Mouse (Mus musculus): Measurements from ENCODE around the gene Reep3.

Reep3 gene

DNA sequence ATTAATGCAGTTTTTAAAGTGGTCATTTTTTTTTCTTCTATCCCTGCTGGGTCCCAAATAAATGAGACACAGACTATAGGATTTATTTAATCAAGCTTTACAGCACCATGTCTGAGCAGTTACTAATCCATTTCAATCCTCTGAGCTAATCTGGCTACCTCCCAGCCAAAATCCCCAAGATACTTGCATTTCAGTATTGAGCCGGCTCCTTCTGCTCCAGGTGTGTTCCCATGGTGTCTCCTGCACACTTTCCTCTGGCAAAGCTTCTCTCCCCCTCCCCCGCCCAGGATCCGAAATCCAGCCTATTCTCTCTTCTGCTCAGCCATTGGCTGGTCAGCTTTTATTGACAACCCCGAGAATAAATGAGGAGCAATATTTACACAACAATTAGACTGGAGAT, 122.3 kb downstream of the Reep3 start:
- Histone ChIP-seq H3K4me3 (replicated peaks; ENCODE audit: low read length) (no peak overlapping the region), H3K9me3 (ENCODE audit: low read length) (no peaks in the 10 kb centered on the region), H3K36me3 (ENCODE audit: insufficient read depth, low read length) (no peaks in the 10 kb centered on the region), H3K27me3 (ENCODE audit: insufficient read depth, low read length) (no peaks in the 10 kb centered on the region), H3K4me1 (replicated peaks; ENCODE audit: low read depth, low read length) (peaks cover 34% of the 10 kb centered on the region)
- TF ChIP-seq CTCF (conservative IDR thresholded peaks at IDR 0.05; ENCODE audit: low read length) (no peak), POU5F1 (IDR thresholded peaks at IDR 0.05; ENCODE audit: borderline replicate concordance, low read length) (no peak), NANOG (IDR thresholded peaks at IDR 0.05; ENCODE audit: borderline replicate concordance, low read length) (no peak)

DNA sequence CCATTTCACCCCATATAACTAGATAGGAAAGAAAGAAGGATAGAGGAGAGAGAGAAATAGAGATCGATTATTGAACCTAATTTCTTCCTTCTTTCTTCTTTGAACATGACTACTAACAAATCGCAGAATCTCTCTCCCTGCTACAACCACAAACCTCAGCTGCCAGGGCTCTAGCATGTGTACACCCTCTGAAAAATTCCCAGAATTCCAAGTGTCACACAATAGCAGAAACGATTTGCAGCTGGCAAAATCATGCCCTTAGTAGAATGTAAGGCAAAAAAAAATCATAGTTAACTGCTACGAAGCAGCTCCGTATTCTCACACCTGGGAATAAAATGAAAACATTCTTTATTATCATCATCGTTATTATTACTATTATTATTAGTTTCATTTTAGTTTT, 122.9 kb downstream of the Reep3 start:
- Histone ChIP-seq H3K36me3 (ENCODE audit: insufficient read depth, low read length) (no peaks in the 10 kb centered on the region), H3K27me3 (ENCODE audit: insufficient read depth, low read length) (no peaks in the 10 kb centered on the region), H3K9me3 (ENCODE audit: low read length) (no peaks in the 10 kb centered on the region), H3K4me3 (replicated peaks; ENCODE audit: low read length) (no peak overlapping the region), H3K4me1 (replicated peaks; ENCODE audit: low read depth, low read length) (peaks cover 37% of the 10 kb centered on the region)
- TF ChIP-seq NANOG (IDR thresholded peaks at IDR 0.05; ENCODE audit: borderline replicate concordance, low read length) (no peak), POU5F1 (IDR thresholded peaks at IDR 0.05; ENCODE audit: borderline replicate concordance, low read length) (no peak), CTCF (conservative IDR thresholded peaks at IDR 0.05; ENCODE audit: low read length) (no peak)

DNA sequence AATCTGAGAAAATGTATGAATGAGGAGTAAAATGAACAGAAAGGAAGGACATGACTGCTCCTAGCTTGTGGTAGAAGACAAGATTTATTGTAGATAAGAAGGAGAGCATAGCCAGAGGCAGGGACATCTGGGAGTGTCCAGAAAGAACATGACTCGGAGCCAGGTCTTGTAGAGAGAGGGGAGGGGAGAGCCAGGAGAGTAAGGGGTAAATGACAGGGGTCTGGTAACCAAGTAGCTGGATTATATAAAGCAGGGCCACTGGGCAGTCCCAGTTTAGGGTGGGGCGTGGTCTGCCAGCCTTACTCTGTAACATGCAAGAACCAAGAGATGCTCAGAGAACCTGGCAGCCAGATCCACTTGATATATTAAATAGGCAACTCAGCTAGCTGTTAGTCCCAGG, 123.5 kb downstream of the Reep3 start:
- no peak for TF ChIP-seq CTCF (conservative IDR thresholded peaks at IDR 0.05; ENCODE audit: low read length)
- no peak for TF ChIP-seq NANOG (IDR thresholded peaks at IDR 0.05; ENCODE audit: borderline replicate concordance, low read length)
- TF ChIP-seq POU5F1 (IDR thresholded peaks at IDR 0.05; ENCODE audit: borderline replicate concordance, low read length), result no peak
- Histone ChIP-seq H3K4me3 (replicated peaks; ENCODE audit: low read length) (no peak overlapping the region), H3K4me1 (replicated peaks; ENCODE audit: low read depth, low read length) (peaks cover 41% of the 10 kb centered on the region), H3K36me3 (ENCODE audit: insufficient read depth, low read length) (no peaks in the 10 kb centered on the region), H3K27me3 (ENCODE audit: insufficient read depth, low read length) (no peaks in the 10 kb centered on the region), H3K9me3 (ENCODE audit: low read length) (no peaks in the 10 kb centered on the region)

DNA sequence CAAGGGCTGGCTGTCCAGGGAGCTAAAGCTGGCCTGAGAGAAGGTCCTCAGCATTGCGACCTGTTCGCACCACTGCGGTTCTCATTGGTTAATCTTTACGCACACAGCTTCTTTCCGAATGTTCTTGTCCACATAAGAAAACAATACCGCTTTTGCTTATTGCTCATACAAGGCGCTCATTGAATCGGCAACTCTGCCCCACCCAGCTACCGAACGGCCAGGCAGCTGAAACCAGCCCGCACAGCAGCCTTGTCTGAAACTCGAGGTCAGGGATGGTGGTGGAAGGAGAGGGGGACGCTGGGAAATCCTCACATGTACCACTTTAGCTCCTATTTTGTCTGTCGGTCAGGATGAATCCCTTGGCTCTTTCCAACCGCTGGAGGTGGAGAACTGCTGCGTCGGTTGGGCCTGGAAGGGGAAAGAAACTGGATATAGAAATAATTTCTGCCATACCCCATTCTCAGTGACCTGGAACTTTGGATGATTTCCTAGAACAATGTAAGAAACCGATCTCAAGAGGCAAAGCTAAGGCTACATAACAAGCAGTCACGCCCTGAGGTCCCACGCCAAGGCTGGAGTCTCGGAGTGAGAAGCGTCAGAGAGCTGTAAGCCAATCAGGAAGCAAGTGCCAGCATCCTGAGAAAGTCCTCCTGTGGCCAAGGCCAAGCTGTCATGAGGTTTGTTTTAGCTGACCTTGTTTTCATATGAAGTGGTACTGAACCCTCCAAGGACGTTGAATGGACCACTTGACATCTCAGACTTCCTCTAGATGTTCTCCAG, 126.2 kb downstream of the Reep3 start:
- Histone ChIP-seq H3K4me3 (replicated peaks; ENCODE audit: low read length) (peak overlapping the region; percentile 45), H3K36me3 (ENCODE audit: insufficient read depth, low read length) (no peaks in the 10 kb centered on the region), H3K9me3 (ENCODE audit: low read length) (peaks cover 4% of the 10 kb centered on the region; the same call in 1 of the 2 replicates), H3K27me3 (ENCODE audit: insufficient read depth, low read length) (no peaks in the 10 kb centered on the region), H3K4me1 (replicated peaks; ENCODE audit: low read depth, low read length) (peaks cover 58% of the 10 kb centered on the region)
- no peak for TF ChIP-seq CTCF (conservative IDR thresholded peaks at IDR 0.05; ENCODE audit: low read length)
- TF ChIP-seq NANOG (IDR thresholded peaks at IDR 0.05; ENCODE audit: borderline replicate concordance, low read length), result no peak
- TF ChIP-seq POU5F1 (IDR thresholded peaks at IDR 0.05; ENCODE audit: borderline replicate concordance, low read length), result no peak

DNA sequence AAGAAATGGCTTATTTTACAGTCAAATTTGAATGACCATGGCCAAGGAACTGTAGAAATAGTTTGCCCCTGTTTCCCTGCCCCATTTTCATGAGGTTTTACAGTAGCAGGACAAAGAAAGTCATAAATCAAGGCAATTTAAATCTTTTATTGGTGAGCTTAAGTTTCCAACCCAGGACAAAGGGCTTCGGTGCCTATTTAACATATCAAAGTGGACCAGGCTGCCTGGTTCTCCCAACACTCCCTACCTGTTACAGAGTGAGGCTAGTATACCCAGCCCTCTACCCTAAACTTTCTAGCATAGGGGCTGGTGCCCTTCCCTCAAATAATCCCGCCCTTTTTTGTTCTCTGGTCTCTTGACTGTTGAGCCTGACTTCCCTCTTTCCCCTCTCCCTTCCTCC, 127.2 kb downstream of the Reep3 start:
- no peaks in the 10 kb centered on the region for H3K36me3 ChIP-seq (ENCODE audit: insufficient read depth, low read length)
- no peaks in the 10 kb centered on the region for H3K27me3 ChIP-seq (ENCODE audit: insufficient read depth, low read length)
- H3K4me3 ChIP-seq (replicated peaks; ENCODE audit: low read length), result peak overlapping the region; percentile 45
- TF ChIP-seq NANOG (IDR thresholded peaks at IDR 0.05; ENCODE audit: borderline replicate concordance, low read length) (no peak; the same call in 1 of the 2 replicates), POU5F1 (IDR thresholded peaks at IDR 0.05; ENCODE audit: borderline replicate concordance, low read length) (no peak), CTCF (conservative IDR thresholded peaks at IDR 0.05; ENCODE audit: low read length) (no peak)
- H3K4me1 ChIP-seq (replicated peaks; ENCODE audit: low read depth, low read length), result peaks cover 54% of the 10 kb centered on the region
- peaks cover 4% of the 10 kb centered on the region; the same call in 1 of the 2 replicates for H3K9me3 ChIP-seq (ENCODE audit: low read length)

DNA sequence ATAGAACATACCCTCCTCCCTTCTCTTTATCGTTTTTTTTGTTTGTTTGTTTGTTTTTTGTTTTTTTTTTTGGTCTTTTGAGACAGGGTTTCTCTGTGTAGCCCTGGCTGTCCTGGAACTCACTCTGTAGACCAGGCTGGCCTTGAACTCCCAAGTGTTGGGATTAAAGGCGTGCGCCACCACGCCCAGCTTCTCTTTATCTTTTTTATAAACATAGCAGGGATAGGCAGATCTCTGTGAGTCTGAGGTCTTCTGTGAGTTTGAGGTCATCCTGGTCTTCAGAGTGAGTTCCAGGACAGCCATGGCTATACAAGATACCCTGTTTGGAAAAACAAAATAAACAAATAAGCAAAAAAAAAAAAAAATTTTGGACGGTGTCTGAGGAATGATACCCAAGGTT, 127.7 kb downstream of the Reep3 start:
- Histone ChIP-seq H3K27me3 (ENCODE audit: insufficient read depth, low read length) (no peaks in the 10 kb centered on the region), H3K4me1 (replicated peaks; ENCODE audit: low read depth, low read length) (peaks cover 49% of the 10 kb centered on the region), H3K4me3 (replicated peaks; ENCODE audit: low read length) (peak overlapping the region; percentile 24; the same call in 1 of the 2 replicates), H3K9me3 (ENCODE audit: low read length) (peaks cover 4% of the 10 kb centered on the region; the same call in 1 of the 2 replicates), H3K36me3 (ENCODE audit: insufficient read depth, low read length) (no peaks in the 10 kb centered on the region)
- TF ChIP-seq NANOG (IDR thresholded peaks at IDR 0.05; ENCODE audit: borderline replicate concordance, low read length) (no peak), POU5F1 (IDR thresholded peaks at IDR 0.05; ENCODE audit: borderline replicate concordance, low read length) (no peak), CTCF (conservative IDR thresholded peaks at IDR 0.05; ENCODE audit: low read length) (no peak)

DNA sequence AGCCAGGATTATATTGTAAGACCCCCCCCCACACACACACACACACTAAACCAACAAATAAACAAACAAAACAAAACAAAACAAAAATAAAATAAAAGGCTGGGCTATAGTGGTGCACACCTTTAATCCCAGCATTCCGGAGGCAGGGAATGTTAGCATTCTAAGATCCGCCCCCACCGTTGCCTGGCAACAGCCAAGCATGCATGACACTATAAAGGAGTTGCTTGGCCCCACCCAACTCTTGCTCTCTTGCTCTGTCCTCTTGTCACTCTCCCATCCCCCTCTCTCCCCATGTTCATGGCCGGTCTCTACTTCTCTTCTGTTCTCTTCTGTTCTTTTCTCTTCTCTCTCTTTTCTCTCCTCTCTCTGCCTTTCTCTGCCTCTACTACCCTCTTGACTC, 128.2 kb downstream of the Reep3 start:
- Histone ChIP-seq H3K4me3 (replicated peaks; ENCODE audit: low read length) (peak overlapping the region; percentile 43; the same call in 1 of the 2 replicates), H3K9me3 (ENCODE audit: low read length) (peaks cover 4% of the 10 kb centered on the region; the same call in 1 of the 2 replicates), H3K4me1 (replicated peaks; ENCODE audit: low read depth, low read length) (peaks cover 48% of the 10 kb centered on the region), H3K27me3 (ENCODE audit: insufficient read depth, low read length) (no peaks in the 10 kb centered on the region), H3K36me3 (ENCODE audit: insufficient read depth, low read length) (no peaks in the 10 kb centered on the region)
- TF ChIP-seq NANOG (IDR thresholded peaks at IDR 0.05; ENCODE audit: borderline replicate concordance, low read length) (no peak), CTCF (conservative IDR thresholded peaks at IDR 0.05; ENCODE audit: low read length) (no peak), POU5F1 (IDR thresholded peaks at IDR 0.05; ENCODE audit: borderline replicate concordance, low read length) (no peak)

DNA sequence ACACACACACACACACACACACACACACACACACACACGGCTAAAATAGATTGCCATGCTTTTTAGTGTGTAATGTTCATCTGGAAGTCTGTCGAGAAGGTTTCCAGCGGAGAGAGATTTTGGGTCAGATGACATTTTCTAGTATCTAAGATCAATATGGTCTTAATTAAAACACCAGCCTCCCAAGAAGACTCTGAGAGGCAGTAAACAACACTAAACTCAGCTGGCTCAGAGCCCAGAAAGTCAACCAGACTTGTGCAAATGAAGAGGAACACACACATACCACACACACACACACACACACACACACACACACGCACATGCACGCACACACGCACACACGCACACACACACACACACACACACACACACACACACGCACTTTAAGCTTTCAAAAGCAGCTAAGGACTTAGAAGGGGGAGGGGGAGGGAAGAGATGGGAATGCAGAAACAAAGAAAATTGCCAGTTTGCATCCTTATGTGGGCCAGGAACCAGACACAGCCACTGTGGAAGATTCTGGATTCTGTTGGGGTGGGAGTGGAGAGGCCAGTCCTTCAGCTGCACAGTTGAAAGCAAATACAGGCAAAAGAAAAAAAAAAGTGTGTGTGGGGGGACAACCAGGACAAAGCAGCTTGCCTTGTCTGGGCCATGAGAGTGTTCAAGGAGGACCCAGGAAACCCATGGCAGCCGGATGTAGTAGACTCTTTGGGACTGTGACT, 130.2 kb downstream of the Reep3 start:
- TF ChIP-seq NANOG (IDR thresholded peaks at IDR 0.05; ENCODE audit: borderline replicate concordance, low read length), result no peak
- no peak for TF ChIP-seq CTCF (conservative IDR thresholded peaks at IDR 0.05; ENCODE audit: low read length)
- TF ChIP-seq POU5F1 (IDR thresholded peaks at IDR 0.05; ENCODE audit: borderline replicate concordance, low read length), result no peak
- no peak overlapping the region for H3K4me3 ChIP-seq (replicated peaks; ENCODE audit: low read length)
- H3K36me3 ChIP-seq (ENCODE audit: insufficient read depth, low read length), result no peaks in the 10 kb centered on the region
- peaks cover 44% of the 10 kb centered on the region for H3K4me1 ChIP-seq (replicated peaks; ENCODE audit: low read depth, low read length)
- H3K9me3 ChIP-seq (ENCODE audit: low read length), result peaks cover 4% of the 10 kb centered on the region; the same call in 1 of the 2 replicates
- H3K27me3 ChIP-seq (ENCODE audit: insufficient read depth, low read length), result 0 out of 2 replicates have a peak, but pooled peaks cover 3% of the 10 kb centered on the region

All from E14TG2a.4 (cell line).